Mouse (Mus musculus) hindlimb bud, embryonic 11.5 days (tissue): ENCODE results near the gene Hectd4.

Experiments
- DNase-seq: peaks from one replicate; pipeline ENCODE4 v3.0.0-alpha.2; 2012; ENCODE audit warnings: low read depth, low spot score; ENCODE audit errors: extremely low spot score

The Hectd4 gene

GRCm38 (mm10) chr5:121230811-121231210, 10.8 kb downstream of the Hectd4 start:
- no peak for DNase-seq

DNA sequence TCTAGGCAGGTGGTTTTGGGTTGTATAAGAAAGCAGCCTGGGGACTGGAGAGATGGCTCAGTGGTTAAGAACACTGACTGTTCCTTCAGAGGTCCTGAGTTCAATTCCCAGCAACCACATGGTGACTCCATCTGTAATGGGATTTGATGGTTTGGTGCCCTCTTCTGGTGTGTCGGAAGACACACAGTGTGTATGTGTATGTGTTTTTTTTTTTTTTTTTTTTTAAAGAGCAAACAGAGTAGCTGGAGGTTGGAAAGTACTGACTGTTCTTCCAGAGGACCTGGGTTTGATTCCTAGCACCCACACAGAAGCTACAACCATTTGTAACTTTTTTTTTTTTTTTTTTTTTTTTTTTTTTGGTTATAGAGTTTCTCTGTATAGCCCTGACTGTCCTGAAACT, 12.8 kb downstream of the Hectd4 start:
- DNase-seq = no peak

DNA sequence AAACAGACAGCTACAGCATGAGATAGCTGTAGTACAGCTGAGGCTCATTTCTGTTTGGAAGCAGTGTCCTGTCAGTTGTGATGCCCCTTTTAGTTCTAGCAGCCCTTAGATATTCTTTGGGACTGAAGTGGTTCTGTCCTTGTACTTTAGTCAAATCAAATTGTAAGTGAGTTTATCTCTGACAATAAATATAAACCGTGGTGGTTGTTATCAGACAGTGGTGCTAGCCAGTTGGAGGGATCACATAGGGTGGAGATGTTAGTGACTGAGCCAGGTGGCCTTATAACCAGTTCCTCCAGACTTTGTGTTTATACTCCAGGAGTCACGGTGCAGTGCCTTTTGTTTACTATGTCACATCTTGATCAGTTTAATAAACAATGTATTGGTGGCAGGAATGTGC, 13.7 kb downstream of the Hectd4 start:
- DNase-seq = no peak

- DNase-seq = no peak
Measured at GRCm38 (mm10) chr5:121236171-121236570, 16.2 kb downstream of the Hectd4 start.

DNA sequence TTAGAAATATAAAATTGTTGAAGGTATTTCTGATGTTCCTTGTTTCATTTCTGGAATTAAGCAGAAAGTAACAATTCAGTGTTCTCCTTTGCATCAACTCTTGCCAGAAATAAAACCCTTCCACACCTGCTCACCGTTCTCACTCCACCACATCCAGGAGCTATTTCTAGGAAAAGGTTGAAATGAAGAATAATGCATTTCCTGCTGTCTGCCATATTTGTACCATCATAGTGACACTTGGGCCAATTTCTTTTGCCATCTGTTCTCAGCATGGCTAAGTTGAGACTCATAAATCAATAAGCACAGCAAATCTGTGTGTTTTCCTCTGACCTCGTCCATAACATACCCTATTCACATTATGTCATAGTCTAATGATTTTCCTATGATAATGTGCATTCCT, 18.2 kb downstream of the Hectd4 start:
- no peak for DNase-seq

GRCm38 (mm10) chr5:121239846-121240245, 19.8 kb downstream of the Hectd4 start:
- DNase-seq = no peak

- no peak for DNase-seq
Measured at GRCm38 (mm10) chr5:121241182-121241581, 21.2 kb downstream of the Hectd4 start.

- no peak for DNase-seq
Measured at GRCm38 (mm10) chr5:121242261-121242660, 22.2 kb downstream of the Hectd4 start.

GRCm38 (mm10) chr5:121242701-121243100, 22.7 kb downstream of the Hectd4 start:
- no peak for DNase-seq

DNA sequence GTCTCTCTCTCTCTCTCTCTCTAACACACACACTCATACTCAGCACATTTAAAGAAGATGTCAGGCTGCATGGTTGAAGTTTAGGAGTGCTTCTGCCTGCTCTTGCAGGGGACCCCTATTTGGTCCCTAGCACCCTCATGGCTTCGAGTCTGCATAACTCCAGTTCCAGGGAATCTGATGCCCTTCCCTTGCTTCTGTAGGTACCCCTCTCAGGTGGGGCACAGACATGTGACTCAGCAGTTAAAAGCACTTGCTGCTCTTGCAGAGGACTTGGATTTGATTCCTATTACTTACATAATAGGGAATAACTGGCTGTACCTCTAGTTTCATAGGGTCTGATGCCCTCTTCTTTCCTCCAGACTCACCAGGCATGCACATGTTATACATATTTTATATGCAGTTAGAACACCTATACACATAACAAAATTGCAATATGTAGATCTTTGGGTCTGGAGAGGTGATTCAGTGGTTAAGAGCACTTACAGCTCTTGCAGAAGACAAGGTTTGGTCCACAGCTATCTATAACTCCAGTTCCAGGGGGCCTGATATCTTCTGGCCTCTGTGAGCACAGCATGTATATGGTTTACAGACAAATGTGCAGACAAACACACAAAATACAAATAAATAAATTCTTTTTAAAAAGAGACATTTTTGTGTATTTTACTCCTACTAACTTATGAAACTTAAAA, 23.8 kb downstream of the Hectd4 start:
- no peak for DNase-seq

GRCm38 (mm10) chr5:121244365-121244731, 24.3 kb downstream of the Hectd4 start:
- no peak for DNase-seq

GRCm38 (mm10) chr5:121245201-121245600, 25.2 kb downstream of the Hectd4 start:
- no peak for DNase-seq

GRCm38 (mm10) chr5:121248766-121249394, 28.9 kb downstream of the Hectd4 start:
- DNase-seq = no peak

DNA sequence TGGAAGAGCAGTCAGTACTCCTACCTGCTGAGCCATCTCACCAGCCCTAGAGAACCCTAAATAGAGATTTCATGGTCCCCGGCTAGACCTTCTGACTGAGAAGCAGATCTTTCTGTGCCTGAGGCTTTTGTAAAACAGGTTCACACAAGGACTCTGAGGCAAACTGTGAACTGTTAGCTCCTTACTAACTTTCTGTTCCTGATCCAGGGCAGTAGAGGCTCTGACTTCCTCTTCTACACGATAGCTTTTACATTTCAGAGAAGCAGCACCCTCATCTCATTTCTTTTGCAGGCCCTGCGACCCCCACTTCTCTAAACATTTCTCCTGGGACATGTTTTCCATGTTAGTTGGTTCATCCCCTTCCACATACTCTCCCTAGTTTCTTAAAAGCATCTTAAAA, 29.7 kb downstream of the Hectd4 start:
- no peak for DNase-seq

- no peak for DNase-seq
Measured at GRCm38 (mm10) chr5:121251813-121252212, 31.8 kb downstream of the Hectd4 start.

GRCm38 (mm10) chr5:121253816-121254497, 33.9 kb downstream of the Hectd4 start:
- DNase-seq = no peak

DNA sequence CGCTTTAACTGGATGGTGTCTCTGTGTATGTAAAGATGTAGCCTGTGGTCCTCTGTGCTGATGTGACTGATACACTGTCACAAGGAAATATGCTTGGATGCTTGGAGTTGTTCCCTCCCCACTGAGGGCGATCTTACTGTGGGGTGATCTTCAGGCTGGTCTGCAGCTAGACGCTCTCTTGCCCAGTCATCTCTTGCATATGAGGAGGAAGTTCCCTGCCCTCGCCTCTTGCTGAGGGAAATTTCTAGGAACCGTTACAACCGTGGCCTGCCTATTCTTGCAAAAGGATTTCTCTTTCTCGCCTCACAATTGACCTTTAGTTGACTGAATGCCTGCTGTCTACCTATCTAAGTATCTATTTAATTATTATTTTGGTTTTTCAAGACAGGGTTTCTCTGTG, 35.0 kb downstream of the Hectd4 start:
- DNase-seq = no peak

DNA sequence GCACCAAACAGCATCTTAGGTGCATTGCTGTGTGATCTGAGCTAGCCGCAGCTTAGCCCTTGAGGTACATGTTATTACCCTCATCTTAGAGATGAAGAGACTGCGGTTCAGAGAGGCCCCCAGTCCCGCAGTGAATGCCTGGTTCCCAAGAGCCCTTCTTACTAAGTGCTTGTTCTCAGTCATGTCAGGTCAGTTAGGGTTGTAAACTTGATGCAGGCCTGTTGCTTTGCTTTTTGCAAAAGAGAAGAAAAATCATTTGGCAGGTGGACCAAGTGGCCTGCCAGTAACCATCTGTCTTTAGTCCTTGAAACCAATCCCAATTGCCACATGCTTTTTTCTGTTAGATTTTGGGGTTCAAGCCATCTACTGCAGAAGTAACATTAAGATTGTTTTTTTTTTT, 41.8 kb downstream of the Hectd4 start:
- no peak for DNase-seq

DNA sequence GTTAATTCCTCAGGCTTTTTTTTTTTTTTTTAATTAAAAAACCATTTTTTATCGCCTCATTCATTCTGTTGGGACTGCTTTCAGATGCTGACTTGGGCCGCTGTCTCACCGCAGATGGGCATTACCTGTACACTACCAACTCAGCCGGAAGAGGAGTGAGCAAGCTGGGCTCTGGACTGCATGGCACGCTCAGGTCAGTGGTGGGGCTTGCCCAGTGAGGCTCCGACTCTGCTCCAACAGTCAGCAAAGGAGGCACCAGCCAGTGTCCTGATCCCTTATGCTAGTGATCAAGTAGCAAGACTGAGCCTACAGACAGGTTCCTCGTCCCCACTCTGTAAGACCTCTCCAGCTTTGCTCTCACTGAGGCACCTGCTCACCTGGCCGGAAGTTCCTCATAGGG, 42.4 kb downstream of the Hectd4 start:
- no peak for DNase-seq

DNA sequence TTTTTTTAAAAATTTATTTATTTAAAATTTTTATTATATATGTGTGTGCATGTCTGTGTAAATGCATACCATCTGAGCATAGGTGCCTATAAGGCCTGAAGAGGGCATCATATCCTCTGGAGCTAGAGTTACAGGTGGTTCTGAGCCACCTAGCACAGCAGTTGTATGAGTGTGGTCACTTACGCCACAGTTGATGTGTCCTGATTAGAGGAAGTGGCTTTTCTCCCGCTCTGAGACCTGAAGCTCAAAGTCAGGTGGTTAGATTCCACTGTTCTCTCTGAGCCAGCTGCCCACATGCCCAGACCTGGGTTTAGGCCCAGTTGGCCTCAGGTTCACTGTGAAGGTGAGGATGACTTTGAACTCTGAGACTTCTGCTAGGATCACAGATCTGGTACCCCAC, 44.6 kb downstream of the Hectd4 start:
- DNase-seq = no peak

GRCm38 (mm10) chr5:121266741-121267382, 46.8 kb downstream of the Hectd4 start:
- no peak for DNase-seq

GRCm38 (mm10) chr5:121271046-121271445, 51.0 kb downstream of the Hectd4 start:
- DNase-seq = no peak
